Mouse (Mus musculus) neural tube, embryonic 12.5 days (tissue): Measurements from ENCODE around the gene Ubtd1. TPM values are rescaled to one million over a fixed set of nuclear protein-coding genes. Genes with fewer than 3 reads are reported as not detected.

Experiments
- ATAC-seq: fragments of 200-750 bp; cut with Nextera tagmentation; 2 replicates; pipeline ENCODE4 v1.8.0; 2017; ENCODE audit warnings: low read depth, mild to moderate bottlenecking, moderate TSS enrichment, moderate library complexity; ENCODE audit not compliant: low FRiP score
- H3K27ac ChIP-seq: fragments of 300-500 bp; sonication (generic); 2 replicates; pipeline ENCODE4 v1.5.1; 2016
- H3K27me3 ChIP-seq: fragments of 300-500 bp; sonication (generic); replicated peaks from 2 replicates; pipeline ENCODE4 v1.6.1; 2016; ENCODE audit warnings: mild to moderate bottlenecking
- H3K36me3 ChIP-seq: fragments of 300-500 bp; sonication (generic); 2 replicates; pipeline ENCODE4 v1.6.1; 2016; ENCODE audit warnings: mild to moderate bottlenecking
- H3K4me1 ChIP-seq: fragments of 300-500 bp; sonication (generic); 2 replicates; pipeline ENCODE4 v1.6.1; 2016
- H3K4me2 ChIP-seq: fragments of 300-500 bp; sonication (generic); replicated peaks from 2 replicates; pipeline ENCODE4 v1.6.1; 2016; ENCODE audit warnings: mild to moderate bottlenecking
- H3K4me3 ChIP-seq: fragments of 300-500 bp; sonication (generic); 2 replicates; pipeline ENCODE4 v1.5.1; 2016
- H3K9ac ChIP-seq: fragments of 300-500 bp; sonication (generic); 2 replicates; pipeline ENCODE4 v1.6.1; 2016; ENCODE audit warnings: mild to moderate bottlenecking
- H3K9me3 ChIP-seq: fragments of 300-500 bp; sonication (generic); 2 replicates; pipeline ENCODE4 v1.6.1; 2016; ENCODE audit warnings: mild to moderate bottlenecking
- WGBS: fragments of 180-500 bp; shearing (Covaris S2); methylation state at CpG from one replicate; pipeline ENCODE4 v1.1.7; 2016; 5-methylcytosine and 5-hydroxymethylcytosine counted together
- polyA plus RNA-seq: library from polyadenylated mRNA; unstranded; fragments of >200 nt; fragmentation: Nextera tagmentation; extraction: Ambion mirVana; gene quantifications from 2 replicates; pipeline ENCODE4 v1.2.1, GENCODE M21; 2016

Gene Ubtd1
- 16.9 and 17.6 TPM in 2 replicates for polyA plus RNA-seq

DNA sequence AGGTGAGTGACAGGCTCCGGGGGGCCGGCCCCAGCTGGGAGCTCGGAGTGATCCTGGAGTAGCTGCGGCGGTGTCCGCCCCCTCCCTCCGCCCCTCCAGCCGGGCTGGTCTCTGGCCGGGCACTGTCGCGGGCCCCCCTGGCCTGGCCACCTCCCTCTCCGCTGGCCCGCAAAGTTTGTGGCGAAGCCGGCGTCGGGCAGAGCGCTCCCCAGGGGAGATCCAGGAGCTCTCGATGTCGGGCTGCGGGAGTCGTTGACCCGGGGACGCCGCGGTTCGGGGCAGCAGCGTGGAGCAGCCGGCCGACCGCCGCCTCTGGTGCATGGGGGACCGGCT, at the start of gene Ubtd1:
Gene Ubtd1, plus strand, starts transcription at position 169 of the 333 bp plus-strand sequence.
- Histone ChIP-seq H3K27me3 (peaks cover 17% of the 10 kb centered on the region), H3K4me3 (peak within 1 kb of the TSS; percentile 92), H3K9ac (peak within 1 kb of the TSS; percentile 77), H3K4me1 (peaks cover 20% of the 10 kb centered on the region), H3K9me3 (no peaks in the 10 kb centered on the region), H3K4me2 (peak within 1 kb of the TSS; percentile 100), H3K36me3 (no peaks in the 10 kb centered on the region), H3K27ac (no peak within 1 kb of the TSS; the same call in 1 of the 2 replicates)
- under 1% methylated on average over 33 of the region's 33 CpGs for WGBS
- no peak for ATAC-seq

DNA sequence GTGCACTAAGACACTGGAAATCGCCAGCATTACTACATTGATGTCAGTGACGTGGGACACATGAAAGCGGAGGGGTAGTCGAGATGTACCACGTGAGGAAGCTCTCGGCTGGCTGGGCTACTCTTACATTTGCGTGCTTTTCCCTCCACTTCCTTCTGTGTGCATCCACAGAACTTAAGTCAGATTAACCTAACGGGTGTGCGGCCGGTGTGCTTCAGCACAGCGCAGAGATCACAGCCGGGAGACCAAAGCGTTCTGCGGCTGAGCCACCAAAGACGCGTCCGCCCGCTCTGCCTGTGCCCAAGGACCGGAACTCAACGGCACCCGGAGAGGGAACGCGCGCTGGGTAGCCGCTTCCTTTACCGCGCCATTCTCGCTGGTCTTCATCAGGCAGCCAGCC, 48.9 kb upstream of the Ubtd1 start:
- Histone ChIP-seq H3K4me2 (peak overlapping the region; percentile 79), H3K36me3 (peaks cover 35% of the 10 kb centered on the region), H3K4me1 (peaks cover 8% of the 10 kb centered on the region), H3K4me3 (peak overlapping the region; percentile 89), H3K27me3 (no peaks in the 10 kb centered on the region), H3K9me3 (no peaks in the 10 kb centered on the region), H3K9ac (peak overlapping the region; percentile 77), H3K27ac (peak overlapping the region; percentile 59; the same call in 1 of the 2 replicates)
- under 1% methylated on average over 28 of the region's 28 CpGs for WGBS
- ATAC-seq = peak; percentile 27

DNA sequence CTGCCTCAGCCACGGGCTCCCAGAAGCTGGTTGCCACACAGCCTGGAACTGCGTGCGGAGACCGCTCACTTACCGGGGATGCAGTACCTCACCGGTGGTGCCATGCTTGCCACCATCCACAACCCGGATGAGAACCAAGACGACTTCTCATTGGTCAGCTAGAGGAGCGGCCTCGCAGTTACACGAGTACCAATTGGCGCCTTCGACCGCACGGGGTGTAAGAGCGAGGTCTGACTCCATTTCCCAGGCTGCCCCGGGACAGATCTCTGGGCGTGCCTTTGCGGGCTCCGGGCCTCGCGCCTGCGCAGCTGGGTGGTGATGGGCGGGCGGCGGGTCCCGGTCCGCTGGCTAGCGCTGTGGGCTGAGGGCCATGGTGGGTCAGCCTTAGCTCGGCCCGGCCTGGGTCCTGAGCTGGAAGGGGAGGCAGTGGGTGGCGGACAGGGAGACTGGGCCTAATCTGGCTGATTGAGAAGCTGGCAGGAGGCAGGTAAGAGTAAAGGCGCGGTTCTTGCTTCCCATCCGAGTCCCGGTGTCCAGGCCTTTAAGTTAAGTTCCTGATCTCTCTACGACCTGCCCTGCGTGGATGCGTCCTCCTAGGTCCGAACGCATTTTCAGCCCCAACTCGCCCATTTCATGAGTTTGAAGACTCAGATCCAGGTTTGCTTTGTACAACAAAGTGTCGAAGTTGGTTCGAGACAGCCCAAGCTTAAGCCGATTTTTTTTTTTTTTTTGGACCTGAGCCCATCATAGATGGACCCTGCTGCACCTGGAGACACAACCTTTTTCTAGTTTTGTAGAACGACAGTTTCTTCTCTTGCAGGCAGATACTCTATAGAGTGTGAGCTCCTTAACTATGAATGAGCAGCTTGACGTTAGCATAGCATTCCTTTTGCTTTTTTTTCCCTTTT, 48.1 kb upstream of the Ubtd1 start, which contains the start of the genes Exosc1 and Zdhhc16:
Gene Exosc1, minus strand, starts transcription at position 245 of the 908 bp plus-strand sequence.
Gene Zdhhc16, plus strand, starts transcription at position 302 of the 908 bp plus-strand sequence.
- peak; percentile 100 for ATAC-seq
- H3K36me3 ChIP-seq = peaks cover 35% of the 10 kb centered on the region
- H3K9me3 ChIP-seq = no peaks in the 10 kb centered on the region
- H3K4me2 ChIP-seq = peak within 1 kb of the TSS; percentile 79
- H3K27me3 ChIP-seq = no peaks in the 10 kb centered on the region
- WGBS = under 1% methylated on average over 47 of the region's 47 CpGs
- H3K4me1 ChIP-seq = peaks cover 8% of the 10 kb centered on the region
- H3K9ac ChIP-seq = peak within 1 kb of the TSS; percentile 77
- H3K27ac ChIP-seq = peak within 1 kb of the TSS; percentile 59; the same call in 1 of the 2 replicates
- H3K4me3 ChIP-seq = peak within 1 kb of the TSS; percentile 89

DNA sequence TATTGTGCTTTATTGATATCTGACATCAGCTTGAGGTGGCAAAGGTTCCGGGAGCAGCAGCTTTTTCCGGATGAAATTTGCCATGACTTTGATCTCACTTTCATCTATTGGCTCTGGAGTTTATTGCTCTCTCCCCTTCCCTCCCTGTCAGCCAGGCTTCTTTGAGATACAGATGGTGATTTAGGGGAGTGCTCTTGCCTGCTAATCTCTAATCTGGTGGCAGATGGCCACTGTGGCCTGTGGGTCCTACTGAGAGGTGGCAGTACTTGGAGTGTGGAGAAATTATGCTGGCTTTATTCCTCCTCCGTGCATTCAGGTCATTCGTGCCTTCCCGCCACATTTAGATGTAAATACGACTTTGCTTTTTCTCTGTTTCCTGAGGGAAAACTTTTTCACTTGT, 47.4 kb upstream of the Ubtd1 start:
- peaks cover 8% of the 10 kb centered on the region for H3K4me1 ChIP-seq
- peak overlapping the region; percentile 79 for H3K4me2 ChIP-seq
- peak overlapping the region; percentile 72 for H3K9ac ChIP-seq

DNA sequence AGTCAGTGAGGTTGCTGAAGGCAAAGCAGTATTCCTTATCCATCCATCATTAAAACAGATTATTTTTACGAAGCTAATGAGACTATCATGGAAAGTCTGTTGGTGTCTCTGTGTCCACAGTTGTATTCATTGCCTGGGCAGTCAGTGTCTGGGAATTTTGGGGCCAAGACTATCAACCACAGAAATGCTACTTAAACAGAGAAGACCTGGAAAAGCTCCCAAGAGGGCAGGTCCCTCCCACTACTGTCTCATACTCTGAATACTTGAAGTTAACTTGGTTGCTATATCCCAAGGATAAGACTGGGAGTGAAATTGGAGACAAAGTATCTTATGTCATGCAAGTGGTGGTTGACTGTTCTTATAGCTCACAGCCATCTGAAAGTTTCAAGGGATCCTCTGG, 45.6 kb upstream of the Ubtd1 start:
- WGBS = 90% methylated on average over 1 of the region's 1 CpGs
- Histone ChIP-seq H3K27me3 (no peaks in the 10 kb centered on the region), H3K4me3 (no peak overlapping the region), H3K4me2 (no peak overlapping the region), H3K9ac (no peak overlapping the region), H3K36me3 (peaks cover 44% of the 10 kb centered on the region), H3K4me1 (peaks cover 8% of the 10 kb centered on the region), H3K9me3 (no peaks in the 10 kb centered on the region), H3K27ac (no peak overlapping the region)
- ATAC-seq = no peak

More for the DNA sequence above, 47.4 kb upstream of the Ubtd1 start:
- H3K27me3 ChIP-seq = no peaks in the 10 kb centered on the region
- no peak for ATAC-seq
- peaks cover 35% of the 10 kb centered on the region for H3K36me3 ChIP-seq
- H3K9me3 ChIP-seq = no peaks in the 10 kb centered on the region
- peak overlapping the region; percentile 89 for H3K4me3 ChIP-seq
- H3K27ac ChIP-seq = no peak overlapping the region
- 12% methylated on average over 6 of the region's 6 CpGs for WGBS

DNA sequence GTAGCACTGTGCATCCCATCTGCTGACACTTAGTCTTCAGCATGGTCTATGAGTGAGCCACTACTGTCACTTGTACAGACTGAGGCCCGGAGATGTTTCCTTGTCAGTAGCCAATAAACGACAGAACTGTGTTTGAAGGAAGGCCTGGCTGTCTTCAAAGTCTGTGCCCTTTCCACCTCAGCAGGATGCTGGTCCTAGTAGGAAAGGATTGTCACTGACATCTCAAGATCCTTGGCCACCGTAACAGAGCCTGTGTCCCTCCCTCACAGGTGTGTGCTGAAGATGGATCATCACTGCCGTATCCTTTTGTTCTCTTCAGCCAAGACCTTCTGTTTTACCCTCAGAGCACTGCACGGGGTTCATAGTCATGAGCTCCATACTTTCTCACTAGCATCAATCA, 43.0 kb upstream of the Ubtd1 start:
- WGBS = 94% methylated on average over 5 of the region's 5 CpGs
- peaks cover 64% of the 10 kb centered on the region for H3K36me3 ChIP-seq
- H3K9ac ChIP-seq = no peak overlapping the region
- H3K4me3 ChIP-seq = no peak overlapping the region
- H3K27me3 ChIP-seq = no peaks in the 10 kb centered on the region
- no peak overlapping the region for H3K4me2 ChIP-seq
- no peak overlapping the region for H3K27ac ChIP-seq
- H3K9me3 ChIP-seq = no peaks in the 10 kb centered on the region
- no peak for ATAC-seq
- H3K4me1 ChIP-seq = peaks cover 8% of the 10 kb centered on the region

DNA sequence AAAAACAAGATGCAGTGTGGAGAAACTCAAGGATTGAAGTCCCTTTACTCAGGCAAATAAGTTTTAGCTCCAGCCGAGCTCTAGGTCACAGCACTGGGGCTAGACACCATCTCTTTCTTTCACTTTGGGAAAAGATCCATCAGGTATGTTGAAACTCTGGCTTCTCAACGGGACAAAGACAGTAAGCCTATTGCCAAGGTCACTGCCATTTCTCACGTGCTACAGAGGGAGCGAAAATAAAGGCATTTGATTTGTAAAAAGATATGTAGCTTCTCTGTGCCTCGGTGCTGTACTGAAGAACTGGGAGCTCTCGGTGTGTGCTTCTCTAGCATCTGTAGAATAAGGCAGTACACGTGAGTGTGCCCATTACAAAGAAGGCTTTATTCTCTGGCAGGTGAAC, 37.7 kb upstream of the Ubtd1 start:
- no peaks in the 10 kb centered on the region for H3K27me3 ChIP-seq
- H3K4me2 ChIP-seq = no peak overlapping the region
- ATAC-seq = no peak
- H3K4me3 ChIP-seq = no peak overlapping the region
- no peak overlapping the region for H3K27ac ChIP-seq
- no peaks in the 10 kb centered on the region for H3K4me1 ChIP-seq
- no peak overlapping the region for H3K9ac ChIP-seq
- WGBS = 91% methylated on average over 7 of the region's 7 CpGs
- H3K36me3 ChIP-seq = peaks cover 92% of the 10 kb centered on the region
- H3K9me3 ChIP-seq = 0 out of 2 replicates have a peak, but pooled peaks cover 4% of the 10 kb centered on the region

DNA sequence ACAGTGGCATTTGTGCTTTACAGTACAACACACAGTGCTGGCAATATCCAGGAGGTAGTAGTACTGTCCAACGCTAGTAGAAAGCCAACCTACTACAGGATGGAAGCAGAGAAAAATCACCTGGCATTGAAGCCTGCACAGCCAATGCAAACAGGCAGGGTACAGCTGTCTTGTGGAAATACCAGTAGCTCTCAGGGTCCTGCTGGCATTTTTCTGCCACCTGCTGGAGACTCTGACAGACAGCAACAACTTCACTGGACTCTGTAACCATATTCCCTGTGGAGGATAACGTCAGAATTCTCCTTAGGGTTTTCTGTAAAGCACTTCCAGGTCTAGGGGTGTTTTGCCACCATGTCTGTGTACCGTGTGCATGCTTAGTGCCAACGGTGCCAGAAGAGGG, 29.3 kb upstream of the Ubtd1 start:
- Histone ChIP-seq H3K36me3 (peaks cover 94% of the 10 kb centered on the region), H3K4me3 (no peak overlapping the region), H3K27me3 (no peaks in the 10 kb centered on the region), H3K9ac (no peak overlapping the region), H3K27ac (no peak overlapping the region), H3K9me3 (no peaks in the 10 kb centered on the region), H3K4me2 (no peak overlapping the region), H3K4me1 (no peaks in the 10 kb centered on the region)
- WGBS = 82% methylated on average over 4 of the region's 4 CpGs
- no peak for ATAC-seq

DNA sequence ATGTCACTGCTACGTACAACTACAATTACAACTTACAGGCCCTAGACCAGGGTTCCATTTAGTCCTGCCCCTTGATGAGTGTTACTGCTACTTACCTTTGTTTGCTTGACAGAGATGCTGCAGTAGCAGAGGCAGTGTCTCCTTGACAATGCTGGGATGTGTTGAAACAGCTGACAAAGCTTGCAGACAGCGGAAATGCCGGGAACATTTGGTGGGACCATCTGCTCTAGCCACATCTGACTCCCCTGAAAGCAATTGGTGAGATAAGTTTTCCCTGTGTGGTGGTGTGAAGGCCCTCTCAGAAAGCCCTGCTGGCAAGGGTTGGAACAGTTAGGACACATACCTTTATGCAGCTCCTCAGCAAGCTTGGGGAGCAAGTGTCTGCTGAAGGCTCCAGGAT, 28.0 kb upstream of the Ubtd1 start:
- Histone ChIP-seq H3K4me1 (no peaks in the 10 kb centered on the region), H3K9me3 (no peaks in the 10 kb centered on the region), H3K27me3 (no peaks in the 10 kb centered on the region), H3K36me3 (peaks cover 89% of the 10 kb centered on the region), H3K9ac (no peak overlapping the region), H3K27ac (no peak overlapping the region), H3K4me3 (no peak overlapping the region), H3K4me2 (no peak overlapping the region)
- 86% methylated on average over 3 of the region's 3 CpGs for WGBS
- no peak for ATAC-seq

DNA sequence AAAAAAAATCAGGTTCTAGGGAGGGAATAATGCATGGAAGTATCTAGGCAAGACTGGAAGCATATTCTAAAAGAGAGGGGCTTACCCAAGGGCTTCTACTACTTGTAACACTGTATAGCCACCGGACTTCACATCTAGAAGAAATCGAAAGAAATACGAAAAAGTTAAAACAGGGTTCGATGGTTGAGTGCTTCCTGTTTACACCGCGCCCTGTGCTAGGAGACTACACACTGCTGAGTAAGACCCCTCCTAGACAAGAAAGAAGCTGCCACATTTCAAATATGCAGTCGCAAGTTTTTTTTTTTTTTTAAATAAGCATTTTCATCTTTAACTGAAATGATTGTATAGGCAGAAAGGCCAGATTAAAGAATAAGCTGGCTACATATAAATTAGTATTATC, 11.9 kb upstream of the Ubtd1 start:
- Histone ChIP-seq H3K27ac (no peak overlapping the region), H3K9ac (no peak overlapping the region), H3K4me2 (no peak overlapping the region), H3K36me3 (peaks cover 34% of the 10 kb centered on the region), H3K9me3 (no peaks in the 10 kb centered on the region), H3K4me1 (peaks cover 13% of the 10 kb centered on the region), H3K4me3 (no peak overlapping the region), H3K27me3 (no peaks in the 10 kb centered on the region)
- 95% methylated on average over 7 of the region's 7 CpGs for WGBS
- ATAC-seq = no peak

DNA sequence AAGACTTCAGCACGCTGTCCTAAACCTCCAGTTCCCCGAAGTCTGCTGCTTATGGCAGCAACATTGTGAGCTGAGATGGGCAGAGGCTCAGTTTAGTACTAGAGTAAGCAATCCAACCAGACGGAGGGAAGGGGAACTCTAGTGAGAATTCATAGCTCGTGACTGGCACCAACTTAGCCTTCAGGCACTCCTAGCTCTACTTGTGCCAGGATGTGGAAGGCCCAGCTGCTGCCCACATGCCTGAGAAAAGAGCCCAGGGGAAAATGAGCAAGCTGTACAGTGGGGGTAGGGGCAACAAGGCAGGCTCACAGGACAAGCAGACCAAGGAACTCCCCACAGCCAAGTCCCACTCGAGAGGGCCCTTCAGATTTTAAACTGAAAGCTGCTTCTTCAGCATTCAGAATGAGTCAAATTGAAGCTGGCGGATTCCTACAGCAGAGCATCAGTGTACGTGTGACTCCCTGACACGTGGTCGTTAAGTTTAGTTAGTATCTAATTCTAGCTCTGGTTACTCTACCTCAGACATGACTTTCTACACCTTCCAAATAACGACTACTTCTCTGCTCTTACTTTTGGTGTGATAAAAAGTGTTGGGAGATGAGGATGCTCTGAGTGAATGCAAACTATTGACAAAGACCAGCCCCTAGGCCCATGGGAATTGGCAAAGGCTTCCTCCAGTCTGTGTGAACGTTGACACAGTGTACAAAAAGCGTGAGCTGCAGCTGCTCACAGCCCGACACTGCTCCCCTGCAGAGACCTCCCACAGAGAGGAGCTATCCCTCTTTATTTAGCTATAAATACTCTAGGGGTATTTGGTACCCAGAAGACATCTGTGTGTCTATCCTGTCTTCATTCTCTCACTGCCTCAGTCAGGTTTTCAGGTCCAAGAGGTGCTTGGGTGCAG, 7.4 kb upstream of the Ubtd1 start:
- Histone ChIP-seq H3K4me1 (peaks cover 24% of the 10 kb centered on the region), H3K4me3 (no peak overlapping the region), H3K36me3 (0 out of 2 replicates have a peak, but pooled peaks cover 2% of the 10 kb centered on the region), H3K9me3 (no peaks in the 10 kb centered on the region), H3K27ac (no peak overlapping the region), H3K9ac (no peak overlapping the region), H3K27me3 (no peaks in the 10 kb centered on the region), H3K4me2 (no peak overlapping the region)
- ATAC-seq = peak; percentile 58; the same call in 1 of the 2 replicates
- WGBS = 57% methylated on average over 13 of the region's 13 CpGs

DNA sequence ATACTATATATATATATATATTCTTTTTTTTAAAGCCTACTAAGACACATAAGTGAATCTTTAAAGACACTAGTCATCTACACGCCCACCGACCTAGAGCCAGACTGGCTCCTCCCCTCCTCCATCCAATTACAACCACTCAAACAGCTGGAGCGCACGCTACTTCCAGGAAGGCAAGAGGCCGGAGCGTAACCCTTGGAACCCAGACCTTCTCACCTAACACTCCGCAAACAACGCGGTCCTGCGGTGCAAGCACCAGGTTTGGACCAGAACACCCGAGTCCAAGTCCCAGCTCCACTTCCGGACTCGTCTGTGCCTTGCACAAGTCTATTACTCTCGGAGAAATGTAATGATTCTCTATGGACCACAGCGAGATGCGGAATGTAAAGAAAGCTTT, 1.1 kb upstream of the Ubtd1 start:
- Histone ChIP-seq H3K4me2 (peak overlapping the region; percentile 100), H3K27ac (no peak overlapping the region), H3K9me3 (no peaks in the 10 kb centered on the region), H3K36me3 (no peaks in the 10 kb centered on the region), H3K9ac (peak overlapping the region; percentile 77), H3K4me3 (peak overlapping the region; percentile 92), H3K27me3 (peaks cover 17% of the 10 kb centered on the region), H3K4me1 (peaks cover 20% of the 10 kb centered on the region)
- under 1% methylated on average over 16 of the region's 16 CpGs for WGBS
- ATAC-seq = peak; percentile 7; the same call in 1 of the 2 replicates
